Mouse (Mus musculus) heart, embryonic 14.5 days (tissue): ENCODE measurements around the gene Fgf7. TPM values are rescaled to one million over a fixed set of nuclear protein-coding genes. Genes with fewer than 3 reads are reported as not detected.

Experiments
- ATAC-seq: fragments of 200-750 bp; cut with Nextera tagmentation; 2 replicates; pipeline ENCODE4 v1.8.0; 2017; ENCODE audit warnings: low read depth, moderate TSS enrichment; ENCODE audit not compliant: insufficient number of reproducible peaks, insufficient read depth, low FRiP score
- H3K27ac ChIP-seq, 2 experiments: fragments of 200-500 bp in 1 of 2; fragments of 300-500 bp in 1 of 2; sonication (generic) in 1 of 2; replicated peaks in 1 of 2; 2 replicates each; pipeline ENCODE4 v1.5.1; 2012 to 2014; ENCODE audit warnings: low read depth in 2 of 2, low read length in 2 of 2, control low read depth in 1 of 2, mild to moderate bottlenecking in 1 of 2, mixed read lengths in 1 of 2; ENCODE audit not compliant: control insufficient read depth in 1 of 2, insufficient read depth in 1 of 2
- H3K27me3 ChIP-seq: fragments of 300-500 bp; sonication (generic); 2 replicates; pipeline ENCODE4 v1.6.1; 2014; ENCODE audit warnings: mild to moderate bottlenecking, low read length, control low read depth; ENCODE audit not compliant: control insufficient read depth, insufficient read depth
- H3K36me3 ChIP-seq: fragments of 300-500 bp; sonication (generic); 2 replicates; pipeline ENCODE4 v1.6.1; 2014; ENCODE audit warnings: mild to moderate bottlenecking, control low read depth, low read length, mixed read lengths; ENCODE audit not compliant: control insufficient read depth, insufficient read depth
- H3K4me1 ChIP-seq, 2 experiments: fragments of 200-500 bp in 1 of 2; fragments of 300-500 bp in 1 of 2; sonication (generic) in 1 of 2; 2 replicates each; pipeline ENCODE4 v1.6.1; 2012 to 2014; ENCODE audit warnings: low read length in 2 of 2, control low read depth in 1 of 2, mixed read lengths in 1 of 2; ENCODE audit not compliant: control insufficient read depth in 2 of 2, insufficient read depth in 2 of 2
- H3K4me2 ChIP-seq: fragments of 300-500 bp; sonication (generic); 2 replicates; pipeline ENCODE4 v1.6.1; 2014; ENCODE audit warnings: mild to moderate bottlenecking, low read length
- H3K4me3 ChIP-seq, 2 experiments: fragments of 200-500 bp in 1 of 2; fragments of 300-500 bp in 1 of 2; sonication (generic) in 1 of 2; 2 replicates each; pipeline ENCODE4 v1.5.1; 2012 to 2014; ENCODE audit warnings: low read length in 2 of 2, mild to moderate bottlenecking in 2 of 2, control low read depth in 1 of 2, low read depth in 1 of 2, moderate library complexity in 1 of 2; ENCODE audit not compliant: control insufficient read depth in 1 of 2, insufficient read depth in 1 of 2
- H3K9ac ChIP-seq: fragments of 300-500 bp; sonication (generic); 2 replicates; pipeline ENCODE4 v1.6.1; 2014; ENCODE audit warnings: mild to moderate bottlenecking, low read length
- H3K9me3 ChIP-seq: fragments of 300-500 bp; sonication (generic); 2 replicates; pipeline ENCODE4 v1.6.1; 2016; ENCODE audit warnings: low read length, control low read depth; ENCODE audit not compliant: control insufficient read depth
- WGBS: fragments of 180-500 bp; shearing (Covaris S2); extraction: QIAGEN DNeasy Blood & Tissue Kit; methylation state at CpG from one replicate; pipeline ENCODE4 v1.1.7; 2014; 5-methylcytosine and 5-hydroxymethylcytosine counted together
- polyA plus RNA-seq: library from polyadenylated mRNA; unstranded; fragments of >200 nt; fragmentation: Nextera tagmentation; extraction: Ambion mirVana; gene quantifications from 2 replicates; pipeline ENCODE4 v1.2.1, GENCODE M21; 2014

Fgf7 gene
- polyA plus RNA-seq, 1 experiment from 2014 or later = 0.57 TPM

DNA sequence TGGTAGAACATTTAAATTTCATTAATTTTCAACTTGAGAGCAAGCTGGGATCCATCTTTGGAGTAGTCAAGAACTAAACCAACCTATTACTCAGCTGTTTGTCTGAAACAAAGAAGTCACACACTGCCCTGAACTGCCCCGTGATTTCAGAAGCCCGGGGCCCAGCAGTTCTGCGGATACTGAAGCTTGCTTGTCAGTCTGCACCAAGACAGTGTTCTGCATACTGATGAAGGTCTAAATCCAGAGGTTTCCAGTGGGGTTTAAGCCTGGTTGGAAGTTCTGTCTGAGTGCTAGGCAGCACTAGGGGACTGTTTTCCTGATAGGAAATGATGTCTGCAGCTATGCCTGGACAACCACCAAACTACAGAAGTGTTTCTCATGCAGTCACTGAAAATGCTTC, 8.2 kb downstream of the Fgf7 start:
- Histone ChIP-seq H3K9ac (no peak overlapping the region), H3K4me2 (no peak overlapping the region), H3K9me3 (no peaks in the 10 kb centered on the region), H3K36me3 (no peaks in the 10 kb centered on the region), H3K4me1 (peaks cover 4 to 11% of the 10 kb centered on the region in 2 experiments; a peak in 3 of 4 replicates), H3K4me3 (no peak overlapping the region), H3K27me3 (no peaks in the 10 kb centered on the region), H3K27ac (no peak overlapping the region)
- no peak for ATAC-seq
- WGBS = 52% methylated on average over 3 of the region's 3 CpGs

- H3K36me3 ChIP-seq = no peaks in the 10 kb centered on the region
- 82% methylated on average over 5 of the region's 5 CpGs for WGBS
- H3K4me1 ChIP-seq = no peaks in the 10 kb centered on the region; a peak in 1 of 4 replicates
- no peak for ATAC-seq
- H3K27me3 ChIP-seq = no peaks in the 10 kb centered on the region
- no peaks in the 10 kb centered on the region for H3K9me3 ChIP-seq
- no peak overlapping the region for H3K4me3 ChIP-seq
- no peak overlapping the region for H3K27ac ChIP-seq
- H3K4me2 ChIP-seq = no peak overlapping the region
- no peak overlapping the region for H3K9ac ChIP-seq
These were observed 11.2 kb downstream of the Fgf7 start for GRCm38 (mm10) chr2:126045621-126046020.

- 57% methylated on average over 6 of the region's 6 CpGs for WGBS
- no peak for ATAC-seq
These were observed 18.5 kb downstream of the Fgf7 start for GRCm38 (mm10) chr2:126052749-126053557.

DNA sequence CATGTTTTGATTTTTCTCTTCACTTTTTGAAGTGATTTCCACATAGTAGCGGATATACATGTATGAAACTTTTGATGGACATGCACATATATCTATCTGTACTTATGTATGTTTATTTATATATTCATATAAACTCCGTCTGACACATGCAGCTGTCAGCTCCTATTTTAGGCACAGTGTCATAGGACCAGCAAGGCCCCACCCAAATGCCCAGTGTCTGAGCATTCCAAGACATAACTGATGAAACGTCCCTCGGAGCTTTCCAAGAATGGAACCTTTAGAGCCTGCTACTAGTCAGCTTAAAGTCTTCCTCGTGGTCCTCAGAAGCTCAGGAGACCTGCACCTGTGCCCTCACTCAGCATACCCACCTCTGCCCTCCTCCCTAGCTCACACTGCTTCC, 19.2 kb downstream of the Fgf7 start:
- Histone ChIP-seq H3K4me1 (peaks cover 5 to 10% of the 10 kb centered on the region in 2 experiments; a peak in 3 of 4 replicates), H3K4me3 (no peak overlapping the region), H3K9ac (no peak overlapping the region; the same call in 1 of the 2 replicates), H3K27me3 (no peaks in the 10 kb centered on the region), H3K36me3 (no peaks in the 10 kb centered on the region), H3K4me2 (no peak overlapping the region), H3K27ac (no peak overlapping the region), H3K9me3 (no peaks in the 10 kb centered on the region)
- 40% methylated on average over 5 of the region's 5 CpGs for WGBS
- ATAC-seq = no peak

More at GRCm38 (mm10) chr2:126052749-126053557, 18.5 kb downstream of the Fgf7 start:
- Histone ChIP-seq H3K4me1 (peaks cover 5 to 10% of the 10 kb centered on the region in 2 experiments; a peak in 3 of 4 replicates), H3K4me3 (no peak overlapping the region), H3K27ac (no peak overlapping the region), H3K4me2 (no peak overlapping the region), H3K36me3 (no peaks in the 10 kb centered on the region), H3K27me3 (no peaks in the 10 kb centered on the region), H3K9me3 (no peaks in the 10 kb centered on the region), H3K9ac (no peak overlapping the region)

GRCm38 (mm10) chr2:126060595-126060994, 26.1 kb downstream of the Fgf7 start:
- H3K36me3 ChIP-seq = no peaks in the 10 kb centered on the region
- H3K4me2 ChIP-seq = no peak overlapping the region
- H3K4me3 ChIP-seq = no peak overlapping the region
- peak overlapping the region; percentile 2 to 39; a peak in 1 of 4 replicates for H3K27ac ChIP-seq
- 42% methylated on average over 4 of the region's 4 CpGs for whole genome bisulfite sequencing
- H3K4me1 ChIP-seq = peaks cover 6 to 18% of the 10 kb centered on the region in 2 experiments
- no peak for ATAC-seq
- no peak overlapping the region for H3K9ac ChIP-seq
- H3K27me3 ChIP-seq = no peaks in the 10 kb centered on the region
- no peaks in the 10 kb centered on the region for H3K9me3 ChIP-seq

GRCm38 (mm10) chr2:126061037-126061773, 26.7 kb downstream of the Fgf7 start:
- no peaks in the 10 kb centered on the region for H3K27me3 ChIP-seq
- 71% methylated on average over 17 of the region's 17 CpGs for WGBS
- no peaks in the 10 kb centered on the region for H3K36me3 ChIP-seq
- peaks cover 6 to 22% of the 10 kb centered on the region in 2 experiments for H3K4me1 ChIP-seq
- H3K4me3 ChIP-seq = no peak overlapping the region
- peak overlapping the region; percentile 19 to 39; a peak in 2 of 4 replicates for H3K27ac ChIP-seq
- no peak overlapping the region for H3K4me2 ChIP-seq
- ATAC-seq = no peak
- H3K9ac ChIP-seq = no peak overlapping the region
- H3K9me3 ChIP-seq = no peaks in the 10 kb centered on the region

DNA sequence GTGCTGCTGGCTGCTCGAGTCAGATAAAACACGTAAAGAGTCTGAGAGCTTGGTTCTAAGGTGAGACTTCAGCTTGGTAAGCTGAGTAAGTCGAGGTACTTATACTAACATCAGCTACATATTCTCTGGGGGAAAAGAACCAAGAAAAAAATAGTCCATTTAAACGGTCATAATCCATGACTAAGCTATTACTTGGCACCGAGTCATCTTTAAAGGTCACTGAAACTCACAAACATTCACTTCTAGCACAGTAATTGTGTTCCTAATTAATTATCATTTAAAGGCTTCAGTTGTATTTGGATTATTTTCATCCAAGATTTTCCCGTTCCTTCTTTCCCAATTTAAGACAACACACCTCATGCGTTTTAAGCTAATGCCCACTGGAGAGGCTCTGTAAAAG, 28.4 kb downstream of the Fgf7 start:
- Histone ChIP-seq H3K4me3 (no peak overlapping the region), H3K9me3 (no peaks in the 10 kb centered on the region), H3K36me3 (no peaks in the 10 kb centered on the region), H3K27ac (no peak overlapping the region), H3K4me2 (no peak overlapping the region), H3K27me3 (no peaks in the 10 kb centered on the region), H3K4me1 (peaks cover 6 to 22% of the 10 kb centered on the region in 2 experiments), H3K9ac (no peak overlapping the region)
- no peak for ATAC-seq
- 90% methylated on average over 7 of the region's 7 CpGs for WGBS
